Mouse (Mus musculus) layer of hippocampus, postnatal 25 days (tissue): ENCODE results near the gene Gm19935. TPM values are rescaled to one million over a fixed set of nuclear protein-coding genes. Genes with fewer than 3 reads are reported as not detected.

ENCODE experiments used
- DNase-seq, 2 experiments: peaks; one replicate each; pipeline ENCODE4 v3.0.0; 2022; ENCODE audit warnings: mixed read lengths in 2 of 2, low spot score in 1 of 2; ENCODE audit errors: extremely low spot score in 1 of 2
- total RNA-seq, 2 experiments: library from RNA; stranded (reverse); gene quantifications; 2 replicates each; pipeline ENCODE4 v1.2.3; 2021

The Gm19935 gene
- total RNA-seq, 2 experiments from 2014 or later: 1.9 to 2.0 TPM

DNA sequence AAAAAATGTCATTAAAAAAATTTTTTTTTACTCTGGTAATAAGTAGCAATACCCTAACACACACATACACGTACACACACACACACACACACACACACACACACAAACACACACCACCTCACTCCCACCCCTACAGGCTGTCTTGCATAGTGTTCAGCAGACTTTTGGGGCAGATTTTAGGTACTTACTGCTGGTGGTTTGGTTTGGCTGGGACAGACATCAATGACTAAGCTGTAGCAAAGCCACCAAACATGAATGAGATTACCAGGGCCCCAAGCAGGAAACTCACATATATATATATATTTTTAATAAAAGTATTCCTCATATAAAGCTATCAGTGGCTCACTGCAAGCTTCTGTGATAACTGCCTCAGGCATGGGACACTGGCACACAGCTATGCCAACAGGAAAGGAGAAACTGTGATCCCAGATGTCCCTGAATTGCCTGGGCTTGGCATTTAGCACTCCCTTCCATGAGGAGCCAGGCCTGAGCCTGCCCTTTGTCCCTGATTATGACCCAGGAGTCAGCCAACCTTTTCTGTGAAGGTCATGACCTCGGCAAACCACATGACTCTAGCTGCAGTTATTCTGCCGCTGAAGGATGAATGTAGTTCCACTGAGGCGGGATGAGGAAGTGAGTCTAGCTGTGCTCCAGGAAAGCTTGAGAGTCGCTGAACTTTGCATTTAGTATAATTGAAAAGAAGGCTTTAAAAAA lies 15.5 kb upstream of the Gm19935 start:
- no peak for DNase-seq

DNA sequence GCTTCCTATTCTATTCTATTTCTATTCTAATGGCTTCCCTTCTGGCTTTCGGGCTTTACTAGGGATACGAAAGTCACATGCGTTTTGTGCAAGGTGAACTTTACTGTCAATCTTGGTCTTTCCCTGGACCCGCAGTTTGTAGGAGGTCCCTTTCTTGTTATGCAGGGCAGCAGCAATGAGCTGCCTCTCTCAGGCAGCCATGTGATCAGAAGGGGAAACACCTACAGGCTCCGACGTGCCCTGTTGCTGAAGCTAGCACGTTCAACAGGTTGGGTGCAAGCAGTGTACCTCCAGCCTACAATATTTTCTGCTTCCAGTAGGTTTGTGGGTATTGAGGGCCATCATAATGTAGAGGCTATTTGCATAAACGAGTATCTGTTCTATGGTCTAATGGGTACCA lies 13.8 kb upstream of the Gm19935 start:
- no peak for DNase-seq

DNA sequence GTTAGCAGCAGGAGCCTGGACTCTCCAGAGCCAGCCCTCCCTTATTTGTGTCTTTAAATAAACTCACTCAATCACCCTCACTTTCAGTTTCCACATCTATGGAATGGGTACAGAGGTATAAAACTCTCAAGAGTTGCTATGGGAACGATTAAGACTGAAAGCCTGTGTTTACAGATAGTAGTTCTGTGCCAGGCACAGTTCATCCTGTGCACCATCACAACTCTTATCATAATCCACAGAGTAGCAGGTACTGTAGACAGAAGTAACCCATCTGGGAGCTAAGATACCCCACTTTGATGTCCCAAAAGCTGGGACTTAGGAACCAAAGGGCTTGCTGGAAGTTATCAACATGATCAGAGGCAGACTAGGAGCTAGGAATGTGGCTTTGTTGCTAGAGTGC lies 12.6 kb upstream of the Gm19935 start:
- no peak for DNase-seq

DNA sequence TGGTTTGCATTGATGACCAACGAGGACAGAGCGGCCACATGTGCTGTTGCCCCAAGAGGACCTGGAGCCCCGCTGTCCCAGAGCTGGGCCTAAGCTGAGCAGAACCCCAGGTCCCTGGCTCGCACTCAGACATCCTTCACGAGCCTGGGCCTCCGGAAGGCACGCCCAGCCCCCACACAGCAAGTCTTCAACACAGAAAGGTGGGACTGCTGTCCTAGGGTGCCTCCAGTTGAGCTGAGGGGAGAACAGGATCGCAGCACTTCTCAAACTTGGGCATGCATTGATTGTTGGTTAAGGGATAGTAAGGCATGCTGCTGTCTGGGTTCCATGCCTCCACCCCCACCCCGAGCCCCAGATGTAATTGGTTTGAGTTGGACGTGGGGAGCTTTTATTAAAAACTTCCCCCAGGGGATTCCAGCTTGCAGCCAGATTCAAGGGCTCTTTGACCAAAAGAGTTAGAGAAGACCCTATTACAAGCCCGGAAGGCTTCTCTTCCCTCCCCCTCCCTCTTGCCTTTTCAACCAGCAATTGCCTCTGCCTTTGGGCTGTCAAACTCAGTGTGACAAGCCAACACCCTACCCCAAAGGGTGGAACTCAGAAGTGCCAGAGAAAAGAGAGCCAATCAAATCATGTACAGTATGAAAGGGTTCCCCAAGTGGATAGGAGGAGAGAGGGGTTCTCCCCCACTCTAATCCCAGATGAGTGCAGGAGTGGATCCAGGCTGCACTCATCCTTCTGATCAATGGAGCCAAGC lies 12.0 kb upstream of the Gm19935 start:
- no peak for DNase-seq

DNA sequence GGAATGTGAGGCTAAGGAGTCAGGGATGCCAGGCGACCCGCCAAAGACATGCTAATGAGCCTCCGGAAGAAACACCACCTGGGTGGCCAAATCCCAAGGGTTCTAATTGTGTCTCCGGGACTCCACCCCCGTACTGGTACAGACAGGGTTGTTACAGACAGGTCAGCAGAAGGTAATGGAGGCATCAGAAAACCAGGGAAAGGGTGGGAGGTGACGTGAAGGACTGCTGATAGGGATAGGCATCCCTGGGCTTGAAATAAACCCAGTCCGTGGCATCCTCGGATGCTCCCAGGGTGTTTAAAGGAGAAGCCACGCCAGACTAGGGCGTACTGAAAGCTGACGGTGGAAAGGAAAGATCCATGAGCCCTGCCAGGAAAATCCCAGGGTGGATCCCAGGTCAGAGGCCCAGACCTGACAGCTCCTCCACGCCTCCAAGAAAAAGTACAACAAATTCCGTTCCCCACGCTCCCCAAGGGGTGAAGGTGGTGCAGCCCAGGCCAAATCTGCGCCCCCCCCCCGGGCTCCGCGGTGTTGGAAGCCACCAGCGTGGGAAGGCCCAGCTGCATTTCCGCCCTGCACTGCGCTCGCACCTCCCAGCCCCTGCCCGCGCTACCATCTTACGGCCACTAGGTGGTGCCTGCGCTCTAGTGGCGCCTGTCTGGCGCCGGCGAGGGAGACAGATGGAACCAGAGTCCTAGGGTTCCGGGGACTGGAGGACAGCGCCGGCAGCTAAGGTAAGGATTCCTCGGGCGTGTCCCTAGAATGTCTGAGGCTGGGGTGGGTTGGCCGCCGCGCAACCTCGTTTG lies 11.2 kb upstream of the Gm19935 start, which contains the start of gene Chd9:
Gene Chd9 (plus strand): TSS at position 172 of the 806 bp plus-strand sequence.
- peak; percentile 99 to 100 for DNase-seq

DNA sequence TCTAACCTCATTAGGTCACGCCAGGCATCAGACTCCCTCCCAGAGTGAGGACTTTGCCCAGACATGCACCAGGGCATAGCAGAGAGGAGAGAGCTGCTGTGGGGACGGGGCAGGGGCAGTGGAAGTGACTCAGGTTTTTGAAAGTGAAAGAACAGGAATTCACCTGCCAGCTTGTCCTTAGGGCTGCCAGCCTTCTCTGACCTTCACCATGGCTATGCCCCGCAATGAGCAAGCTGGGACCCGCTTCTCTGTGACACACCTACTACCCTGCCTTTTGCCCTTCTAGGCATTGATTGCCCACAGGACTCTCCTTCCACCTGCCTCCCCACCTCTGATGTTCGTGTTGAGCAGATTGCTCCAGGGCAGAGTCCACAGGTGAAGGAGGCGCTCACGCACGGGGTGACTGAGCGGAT lies 8.3 kb upstream of the Gm19935 start:
- DNase-seq: no peak

DNA sequence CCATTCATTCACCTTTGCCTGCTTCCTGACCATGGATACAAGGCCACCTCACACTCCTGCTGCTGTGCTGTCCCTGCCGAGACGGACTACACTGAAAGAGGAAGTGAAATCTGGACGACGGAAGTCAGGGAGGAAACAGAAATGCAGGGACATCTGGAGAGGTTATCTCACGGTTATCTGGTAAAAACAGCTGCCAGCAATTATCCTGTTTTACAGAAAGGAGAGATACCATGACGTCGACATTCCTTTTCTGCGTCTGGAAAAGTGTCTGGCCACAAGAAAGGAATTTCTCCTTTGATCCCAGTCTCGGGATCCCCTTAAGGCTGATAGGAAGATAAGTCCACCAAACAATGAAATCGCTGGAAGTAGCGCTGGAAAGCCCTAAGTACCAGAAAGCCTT lies 5.2 kb upstream of the Gm19935 start:
- no peak for DNase-seq

DNA sequence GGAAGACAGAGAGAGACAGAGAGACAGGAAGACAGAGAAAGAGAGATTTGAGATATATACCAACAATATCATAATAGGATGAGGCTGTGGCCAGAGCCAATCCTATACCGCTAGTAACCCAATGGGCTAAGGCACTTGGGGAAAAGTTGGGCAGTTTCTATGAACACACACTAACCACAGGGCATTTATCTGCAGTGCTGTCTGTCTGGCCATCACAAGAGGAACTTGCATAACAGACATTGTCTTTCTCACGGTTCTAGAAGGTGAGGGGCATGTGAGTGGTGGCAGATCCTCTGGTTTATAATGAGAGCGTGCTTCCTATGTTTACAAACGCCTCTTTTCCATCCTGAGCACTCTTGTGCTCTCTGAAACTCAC lies 3.1 kb upstream of the Gm19935 start:
- DNase-seq: no peak

DNA sequence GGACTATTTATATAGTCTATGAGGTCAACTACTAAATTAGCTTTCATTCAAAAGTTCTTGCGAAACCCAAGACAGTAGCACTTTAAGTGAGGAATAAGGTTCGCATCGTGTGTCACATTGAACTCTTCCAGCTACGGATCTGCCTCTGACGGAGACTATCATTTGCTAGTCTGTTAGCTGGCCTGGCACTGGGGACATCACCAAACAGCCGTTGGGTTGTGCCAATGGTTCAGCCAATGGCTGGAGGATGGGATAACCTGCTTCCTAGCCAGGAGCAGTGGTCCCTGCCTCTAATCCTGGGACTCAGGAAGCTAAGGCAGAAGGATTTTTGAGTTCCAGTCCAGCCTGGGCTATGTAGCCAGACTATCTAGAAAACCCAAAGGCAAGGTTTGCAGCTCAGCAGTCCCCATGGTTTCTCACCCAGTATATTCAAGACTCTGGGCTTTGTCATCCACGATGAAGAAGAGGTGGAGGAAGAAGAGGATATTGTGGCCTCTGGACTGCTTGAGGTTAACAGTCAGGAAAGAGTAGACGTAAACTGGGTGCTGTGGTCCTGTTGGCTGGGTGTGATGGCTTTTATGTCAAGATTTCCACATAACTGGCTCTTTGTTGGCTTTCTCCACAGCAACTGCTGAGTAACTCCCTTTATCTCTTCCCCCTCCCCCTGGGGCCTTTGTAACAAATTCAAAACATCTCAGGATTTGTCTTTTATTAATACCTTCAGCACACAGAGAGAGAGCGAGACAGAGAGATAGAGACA lies 2.5 kb upstream of the Gm19935 start:
- no peak for DNase-seq

DNA sequence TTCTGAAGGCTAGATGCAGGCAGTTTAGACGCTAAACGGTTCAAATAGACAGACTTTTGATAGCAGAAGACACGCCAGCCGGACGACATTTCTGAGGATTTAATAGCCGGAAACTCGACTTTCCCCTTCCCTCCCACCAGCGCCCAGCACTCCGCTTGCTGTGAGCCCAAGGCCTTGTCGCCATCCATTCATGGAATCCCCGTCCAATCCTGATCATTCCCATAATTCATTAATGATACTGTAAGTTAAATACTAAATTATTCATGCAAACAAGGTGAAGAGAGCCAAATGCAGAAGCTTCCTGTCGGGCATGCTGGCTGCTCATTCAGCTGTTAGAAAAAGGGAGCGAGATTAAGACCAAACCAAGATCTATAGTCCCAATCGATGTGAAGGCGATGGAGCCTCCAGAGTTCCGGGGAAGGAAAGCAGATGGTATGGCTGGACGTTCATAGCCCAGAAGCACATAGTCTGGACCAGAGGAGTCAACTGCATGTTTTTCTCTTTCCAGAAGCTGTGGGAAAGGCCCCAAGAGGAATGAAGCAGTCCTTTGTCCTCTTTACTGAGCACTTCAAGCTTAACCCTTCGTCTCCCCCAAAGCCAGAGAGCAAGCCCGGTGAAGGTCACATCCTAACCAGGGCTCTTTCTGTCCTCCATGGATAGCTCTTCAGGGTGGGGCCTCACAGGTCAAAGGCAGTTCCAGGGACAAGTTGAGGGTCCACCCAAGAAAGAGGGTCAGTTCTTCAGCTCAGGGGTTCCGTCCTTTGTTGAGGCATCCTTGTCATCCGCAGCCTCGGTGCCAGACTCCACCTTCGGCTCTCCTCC lies 921 bp downstream of the Gm19935 start:
- DNase-seq: no peak

DNA sequence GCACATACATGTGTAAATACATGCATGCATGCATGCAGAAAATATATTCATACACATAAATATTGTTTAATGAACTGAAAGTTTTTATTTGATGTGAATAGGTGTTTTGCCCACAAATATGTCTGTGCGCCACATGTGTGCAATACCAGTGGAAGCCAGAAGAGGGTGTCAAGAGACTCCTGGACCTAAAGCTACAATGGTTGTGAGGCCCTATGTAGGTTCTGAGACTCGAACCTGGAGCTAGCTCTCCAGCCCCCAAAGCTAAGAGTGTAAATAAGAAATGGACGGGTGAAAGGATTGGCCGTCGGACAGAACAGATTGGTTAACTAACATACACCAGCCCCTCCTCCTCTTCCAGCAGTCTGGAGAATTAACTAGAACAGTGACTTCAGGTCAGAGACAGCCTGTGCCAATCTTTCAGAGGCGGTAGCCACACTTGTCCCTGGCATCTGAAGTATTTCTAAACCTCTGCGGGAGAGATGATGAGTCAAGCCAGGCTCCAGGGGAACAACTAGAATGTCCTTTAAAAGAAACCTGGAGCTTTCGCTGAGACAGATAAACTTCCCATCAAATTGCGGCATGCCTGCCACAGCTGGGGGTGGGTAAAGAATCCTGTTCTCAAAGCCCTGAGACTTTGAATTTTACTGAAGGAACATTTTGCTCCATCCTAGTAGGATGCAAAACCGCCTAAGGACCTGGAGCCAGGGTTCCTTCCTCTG lies 3.4 kb downstream of the Gm19935 start:
- DNase-seq: no peak

DNA sequence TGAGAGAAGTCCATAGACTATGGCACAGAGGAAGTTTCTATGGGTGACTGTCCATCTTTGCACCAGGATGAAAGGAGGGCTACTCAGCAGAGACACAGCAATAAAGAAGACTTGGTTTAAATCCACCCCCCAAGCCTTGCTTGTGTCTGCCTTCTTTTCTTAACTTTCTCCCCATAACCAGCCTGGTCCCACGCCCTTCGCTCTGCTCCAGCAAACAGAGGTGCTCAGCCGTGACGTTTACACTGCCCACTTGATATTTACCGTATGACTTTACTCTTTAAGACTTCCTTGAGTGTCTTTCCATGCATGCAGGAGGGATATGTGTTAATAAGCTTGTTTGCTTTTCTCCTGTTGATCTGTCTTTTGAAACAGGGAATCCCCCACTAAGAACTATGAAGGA lies 17.7 kb downstream of the Gm19935 start:
- no peak for DNase-seq

DNA sequence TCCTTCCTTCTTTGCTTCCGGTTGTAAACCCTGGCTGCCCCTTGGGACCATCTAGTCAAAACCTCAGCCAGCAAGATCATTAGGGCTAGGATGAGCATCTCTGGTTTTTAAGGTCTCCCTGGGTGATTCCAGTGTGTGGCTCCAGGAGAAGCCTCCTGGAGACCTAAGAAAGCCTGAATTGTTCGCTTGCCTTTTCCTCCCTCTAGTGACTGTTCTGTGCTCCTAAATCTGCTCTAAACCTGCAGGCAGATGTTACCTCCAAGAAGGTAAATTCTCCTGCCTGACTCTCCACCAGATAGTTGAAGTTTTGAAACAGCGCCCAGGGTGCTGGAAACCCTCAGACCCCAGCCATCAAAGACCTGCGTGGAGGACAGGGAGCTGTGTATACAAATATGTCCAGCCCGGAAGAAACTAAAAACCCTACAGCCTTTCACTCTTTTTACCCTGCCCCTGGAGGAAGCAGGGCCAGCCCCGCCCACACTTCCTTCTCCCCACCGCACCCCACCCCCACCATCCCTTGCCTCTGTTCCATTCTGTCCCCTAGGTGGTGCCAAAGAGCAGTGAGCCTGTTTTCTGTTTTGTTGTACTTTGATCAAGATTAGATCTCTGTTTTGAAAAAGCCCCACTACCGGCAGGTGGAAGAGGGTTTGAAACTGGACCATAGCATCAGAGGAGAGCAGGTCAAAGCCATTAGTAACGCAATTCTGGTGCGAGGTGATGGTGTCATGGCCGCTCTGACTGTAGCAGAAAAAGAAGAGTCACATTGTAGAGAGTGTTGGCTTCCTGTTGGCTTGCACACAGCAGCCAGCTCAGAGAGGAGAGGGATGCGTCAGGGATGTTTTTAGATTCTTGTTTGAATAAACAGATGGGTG lies 22.0 kb downstream of the Gm19935 start:
- DNase-seq: peak in 1 of 2 experiments; percentile 66

DNA sequence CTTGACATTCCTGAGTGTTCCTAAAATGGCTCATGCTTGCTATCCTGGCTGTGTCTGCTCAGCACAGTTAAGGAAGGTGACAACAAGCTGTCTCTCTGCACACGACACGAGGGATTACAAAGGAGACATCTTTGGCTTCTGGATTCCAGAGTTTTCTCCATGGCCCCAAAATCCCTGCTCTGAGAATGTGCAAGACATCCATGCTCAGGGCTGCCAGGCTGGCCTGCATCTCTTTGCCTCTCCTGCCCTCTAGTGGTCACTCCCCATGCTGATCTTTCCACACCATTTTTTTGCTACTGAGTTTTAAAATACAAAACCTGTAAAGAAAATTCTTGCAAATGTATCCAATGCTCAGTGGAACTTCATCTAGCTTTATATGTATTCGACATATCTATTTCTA lies 23.5 kb downstream of the Gm19935 start:
- DNase-seq: peak; percentile 74 to 91

DNA sequence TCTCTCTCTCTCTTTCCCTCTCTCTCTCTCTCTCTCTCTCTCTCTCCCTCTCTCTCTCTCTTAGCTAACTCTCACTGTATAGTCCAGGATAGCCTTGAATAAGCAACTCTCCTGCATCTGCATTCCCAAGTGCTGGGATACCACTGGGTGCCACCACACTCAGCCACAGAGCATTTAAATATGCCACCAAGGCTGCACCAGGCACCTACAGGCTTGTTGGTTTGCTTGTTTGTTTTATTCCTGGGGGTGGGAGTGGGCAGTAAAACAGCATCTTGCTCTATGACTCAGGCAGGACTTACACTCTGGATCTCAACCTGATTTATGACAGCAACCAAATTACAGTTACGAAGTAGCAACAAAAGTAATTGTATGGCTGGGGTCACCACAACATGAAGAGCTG lies 25.6 kb downstream of the Gm19935 start:
- DNase-seq: no peak

DNA sequence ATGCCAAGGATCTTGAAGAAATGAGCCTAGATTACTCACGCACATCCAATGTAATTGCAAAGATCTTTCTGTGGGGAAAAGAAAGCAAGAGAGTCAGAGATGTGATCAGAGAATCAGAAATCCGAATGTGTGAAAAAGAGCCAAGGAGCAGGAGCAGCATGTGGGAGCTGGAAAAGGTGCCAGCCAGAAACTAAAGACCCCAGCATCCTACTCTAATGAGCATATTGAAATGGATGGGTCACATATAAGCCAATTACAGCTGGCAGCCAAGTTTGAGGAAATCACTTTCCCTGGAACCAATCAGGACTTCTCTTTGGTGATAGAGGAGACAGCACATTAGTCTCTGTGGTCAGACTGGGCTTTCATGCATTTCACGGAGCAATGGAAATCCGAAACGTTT lies 47.4 kb downstream of the Gm19935 start:
- no peak for DNase-seq
